Mouse (Mus musculus): Measurements from ENCODE around the gene Gm7075.
"Not testable (repeated sequence)": the region's sequence is repeated elsewhere in the genome, so short reads cannot be mapped to it uniquely, and the experiment has no call there.

Gene Gm7075

GRCm38 (mm10) chr10:63421739-63422735, at the start of gene Gm7075:
Gm7075 (minus strand) TSS chr10:63421789.
- DNase-seq (ENCODE audit: low read depth) = no peak

- DNase-seq (ENCODE audit: low read depth) = no peak
These were observed 39.3 kb upstream of the Gm7075 start for GRCm38 (mm10) chr10:63460935-63461334.

DNA sequence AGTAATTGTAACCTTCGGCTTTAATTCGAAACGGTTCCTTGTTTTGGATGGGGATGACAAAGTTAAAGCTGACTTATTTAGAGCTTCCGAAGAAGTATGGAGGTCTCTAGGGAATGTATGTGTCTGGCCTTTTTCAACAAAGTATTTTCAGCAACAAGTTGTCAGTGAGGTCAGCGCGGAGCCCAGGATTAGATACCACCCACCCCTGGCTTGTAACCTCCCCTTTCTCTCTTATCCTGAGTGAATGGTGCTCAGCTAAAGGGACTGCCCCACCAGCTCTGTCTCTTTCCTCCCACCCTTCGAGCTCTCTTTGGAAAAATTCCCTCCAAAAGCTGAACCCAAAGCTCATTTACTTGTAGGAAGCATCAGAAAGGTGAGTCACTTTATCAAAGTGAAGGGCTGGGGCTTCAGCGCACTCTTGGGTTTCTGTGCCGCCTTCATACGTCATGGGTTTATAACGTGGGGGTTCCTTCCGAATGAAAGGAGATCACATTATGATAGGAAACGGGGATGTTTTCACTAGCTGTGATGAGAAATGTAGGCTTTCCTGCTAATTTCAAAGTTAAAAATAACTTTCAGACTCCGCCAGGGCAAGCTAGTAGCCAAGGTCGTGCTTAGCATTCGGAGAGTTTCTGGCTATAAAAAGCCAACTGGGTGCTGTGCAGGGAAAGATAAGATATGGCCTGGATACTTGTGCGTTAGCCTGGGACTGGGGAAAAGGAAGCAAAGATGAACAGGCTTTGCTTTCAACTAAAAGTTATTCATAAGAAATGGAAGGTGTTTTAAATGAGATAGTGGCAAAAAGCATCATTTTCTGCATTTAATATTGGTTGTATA, 35.9 kb upstream of the Gm7075 start:
- DNase-seq (ENCODE audit: low read depth) = no peak

- DNase-seq (ENCODE audit: low read depth) = no peak
These were observed 33.7 kb upstream of the Gm7075 start for GRCm38 (mm10) chr10:63455110-63455878.

GRCm38 (mm10) chr10:63453926-63454325, 32.3 kb upstream of the Gm7075 start:
- DNase-seq (ENCODE audit: low read depth) = no peak

DNA sequence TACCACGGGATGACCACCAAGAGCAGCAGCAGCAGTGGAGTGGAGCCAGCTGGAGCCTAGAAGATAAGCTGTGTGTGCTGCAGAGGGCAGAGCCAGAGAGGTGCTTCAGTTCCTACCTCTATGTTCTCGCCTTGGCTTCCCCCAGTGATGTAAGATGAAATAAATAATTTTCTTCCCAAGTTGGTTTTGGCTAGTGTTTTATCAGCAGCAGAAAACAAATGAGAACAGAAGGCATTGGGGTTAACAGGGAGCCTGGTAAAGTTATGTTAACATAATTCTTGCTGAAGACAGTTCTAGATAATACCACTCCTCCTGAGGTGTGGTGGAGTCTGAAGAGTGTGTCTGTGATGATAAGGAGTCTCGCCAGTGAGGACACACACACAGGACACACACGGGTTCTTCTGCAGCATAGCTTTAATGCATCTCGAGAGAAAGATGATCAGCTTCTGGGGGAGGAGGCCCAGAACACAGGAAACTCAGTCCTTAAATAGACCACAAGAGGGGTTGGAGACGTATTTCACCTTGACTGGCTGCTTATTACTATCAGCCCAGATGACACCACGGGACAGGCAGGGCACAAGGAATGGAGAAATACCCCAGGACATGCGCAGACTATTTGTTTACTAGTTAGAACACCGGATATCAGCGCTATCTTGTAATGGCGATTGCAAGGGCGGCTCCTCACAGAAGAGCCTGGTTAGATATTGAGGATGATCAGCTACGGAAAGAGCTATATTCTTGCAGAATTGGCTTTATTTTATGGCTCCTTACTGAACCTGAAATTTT, 23.2 kb upstream of the Gm7075 start:
- not testable (repeated sequence) for DNase-seq (ENCODE audit: low read depth)

DNA sequence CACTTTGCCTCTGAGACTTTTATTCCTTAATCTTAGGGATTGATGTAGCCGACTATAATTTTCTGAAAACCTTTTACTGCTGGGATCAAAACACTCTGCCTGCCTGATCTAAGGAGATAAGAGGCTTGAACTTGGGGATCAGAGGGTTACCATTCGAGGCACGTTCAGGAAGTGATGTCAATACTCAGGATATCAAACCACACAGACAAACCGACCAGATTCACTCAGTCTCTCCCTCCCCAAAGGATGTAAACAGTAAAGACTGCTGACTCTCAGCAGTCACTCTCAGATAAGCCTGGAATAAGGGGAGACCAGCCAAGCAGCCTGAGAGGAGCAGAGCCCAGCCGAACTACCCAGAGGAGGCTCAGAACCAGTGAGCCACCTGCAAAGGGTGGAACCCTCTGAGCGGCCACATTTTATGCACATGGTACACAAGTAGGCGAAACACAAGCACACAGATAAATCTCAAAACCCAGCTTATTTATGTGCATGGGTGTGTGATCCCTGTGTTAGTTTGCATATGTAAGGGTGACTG, 18.2 kb upstream of the Gm7075 start:
- DNase-seq (ENCODE audit: low read depth) = no peak

DNA sequence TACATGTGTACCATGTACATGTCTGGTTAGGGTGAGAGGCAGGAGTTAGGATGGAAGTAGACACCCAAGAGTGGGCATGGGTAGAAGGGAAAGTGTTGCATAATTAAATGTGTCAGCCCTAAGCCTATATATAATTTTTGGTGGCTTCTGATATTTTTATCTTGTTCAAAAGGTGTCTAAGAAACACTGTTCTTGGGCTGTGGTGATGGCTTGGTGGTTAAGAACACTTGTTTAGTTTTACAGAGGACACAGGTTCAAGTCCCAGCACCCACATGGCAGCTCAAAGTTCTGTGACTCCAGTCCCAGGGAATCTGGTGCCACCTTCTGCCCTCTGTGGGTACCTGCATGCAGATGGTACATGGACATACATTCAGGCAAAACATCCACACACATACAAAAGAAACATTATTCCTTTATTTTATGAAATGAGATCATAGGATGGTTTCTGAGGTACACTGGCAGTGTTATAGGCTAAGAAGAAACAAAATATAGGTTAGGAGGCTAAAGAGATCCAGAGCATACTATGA, 17.2 kb upstream of the Gm7075 start:
- no peak for DNase-seq (ENCODE audit: low read depth)

- DNase-seq (ENCODE audit: low read depth) = no peak
These were observed 11.3 kb upstream of the Gm7075 start for GRCm38 (mm10) chr10:63432887-63433286.

GRCm38 (mm10) chr10:63432099-63432498, 10.5 kb upstream of the Gm7075 start:
- no peak for DNase-seq (ENCODE audit: low read depth)

GRCm38 (mm10) chr10:63431221-63431736, 9.7 kb upstream of the Gm7075 start:
- DNase-seq (ENCODE audit: low read depth) = no peak

DNA sequence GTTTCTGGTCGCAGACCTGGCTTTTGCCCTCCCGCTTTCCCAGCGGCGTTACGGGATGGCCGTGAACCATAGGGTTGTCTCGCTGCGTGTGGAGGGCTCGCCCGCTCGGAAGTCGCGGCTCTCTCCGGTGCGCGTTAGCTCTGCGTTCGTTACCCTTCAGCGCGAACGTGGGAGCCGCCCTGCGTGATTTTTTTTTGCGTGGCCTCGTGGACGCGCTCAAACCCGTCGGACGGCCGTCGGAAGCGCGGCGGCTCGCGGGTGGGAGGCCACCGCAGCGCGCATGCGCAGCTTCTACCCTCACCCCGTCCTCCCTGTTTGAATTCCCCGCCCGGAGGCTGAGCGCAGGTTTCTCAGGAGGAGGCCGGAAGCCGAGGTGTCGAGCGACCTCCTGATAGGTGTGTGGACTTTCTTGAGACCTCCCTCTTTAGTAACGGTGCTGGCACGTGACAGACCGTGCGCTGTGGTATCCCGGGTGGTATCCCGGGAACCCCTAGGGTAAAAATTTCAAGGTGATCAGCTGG, 8.3 kb upstream of the Gm7075 start, which contains the start of gene Ctnna3:
TSS of gene Ctnna3 (plus strand) at position 314 of the 521 bp plus-strand sequence.
- peak; percentile 70 for DNase-seq (ENCODE audit: low read depth)

GRCm38 (mm10) chr10:63429380-63429779, 7.8 kb upstream of the Gm7075 start:
- peak; percentile 94 for DNase-seq (ENCODE audit: low read depth)

DNA sequence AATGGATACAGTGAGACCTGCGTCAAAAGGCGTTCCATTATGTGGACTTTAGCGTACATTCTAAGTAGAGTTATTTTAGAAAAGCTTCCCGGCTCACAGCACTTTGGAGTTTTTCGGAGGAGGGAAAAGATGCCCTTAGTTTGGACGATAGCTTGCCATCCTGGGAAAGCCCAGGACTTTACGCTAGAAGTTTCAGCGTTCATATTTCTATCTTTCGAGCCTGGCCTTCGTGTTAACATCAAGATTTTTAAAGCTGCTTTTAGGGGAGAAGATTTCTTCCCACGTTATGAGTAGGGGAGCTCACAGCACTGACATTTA, 7.4 kb upstream of the Gm7075 start:
- DNase-seq (ENCODE audit: low read depth) = no peak

DNA sequence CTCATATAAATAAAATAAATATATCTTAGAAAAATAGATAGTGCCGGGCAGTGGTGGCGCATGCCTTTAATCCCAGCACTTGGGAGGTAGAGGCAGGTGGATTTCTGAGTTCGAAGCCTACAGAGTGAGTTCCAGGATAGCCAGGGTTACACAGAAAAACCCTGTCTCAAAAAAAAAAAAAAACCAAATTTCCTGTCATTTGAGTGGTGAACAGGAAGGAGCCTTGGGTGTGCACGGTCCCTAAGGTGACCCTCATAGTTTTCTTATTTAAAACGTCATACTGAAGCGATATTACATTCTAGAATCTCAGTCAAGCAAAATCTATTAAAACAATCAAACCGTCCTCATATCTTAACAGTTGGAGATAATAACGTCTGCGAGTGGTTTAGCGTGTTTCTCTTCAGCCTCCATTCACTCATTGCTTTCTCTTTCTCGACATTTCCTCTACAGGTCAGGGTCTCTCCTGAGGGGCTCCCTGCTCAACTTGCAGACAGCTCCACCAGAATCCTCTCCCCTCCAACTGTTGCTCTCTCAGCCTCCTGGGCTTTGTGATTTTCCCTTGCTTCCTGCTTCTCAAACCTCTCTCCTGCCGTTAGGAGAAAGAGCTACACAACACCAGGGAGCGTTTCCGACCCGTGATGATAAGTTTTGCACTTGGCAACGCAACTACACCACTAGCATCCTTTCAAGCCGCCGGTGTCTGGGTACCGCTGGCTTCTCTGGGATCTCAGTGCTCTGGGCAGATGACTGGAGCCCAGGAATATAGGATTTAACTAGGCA, 6.8 kb upstream of the Gm7075 start:
- no peak for DNase-seq (ENCODE audit: low read depth)

DNA sequence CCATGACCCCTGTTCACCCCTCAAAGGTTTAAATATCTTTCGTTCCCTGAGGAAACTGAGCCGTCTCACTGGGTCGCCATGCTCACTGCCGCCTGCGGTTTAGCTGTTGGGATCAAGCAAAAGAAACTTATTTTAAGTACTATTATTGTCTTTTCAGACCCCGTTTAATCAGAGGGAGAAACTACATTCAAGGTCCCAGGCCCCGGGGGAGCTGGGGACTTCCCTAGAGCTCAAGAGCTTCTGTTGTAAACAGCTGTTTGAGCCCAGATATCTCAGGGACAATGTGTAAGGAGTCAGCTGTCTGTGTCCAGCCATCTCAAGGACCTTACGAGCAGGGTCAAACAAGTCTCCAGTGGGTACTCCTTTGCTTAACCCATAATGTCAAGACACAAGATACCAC, 5.6 kb upstream of the Gm7075 start:
- no peak for DNase-seq (ENCODE audit: low read depth)

DNA sequence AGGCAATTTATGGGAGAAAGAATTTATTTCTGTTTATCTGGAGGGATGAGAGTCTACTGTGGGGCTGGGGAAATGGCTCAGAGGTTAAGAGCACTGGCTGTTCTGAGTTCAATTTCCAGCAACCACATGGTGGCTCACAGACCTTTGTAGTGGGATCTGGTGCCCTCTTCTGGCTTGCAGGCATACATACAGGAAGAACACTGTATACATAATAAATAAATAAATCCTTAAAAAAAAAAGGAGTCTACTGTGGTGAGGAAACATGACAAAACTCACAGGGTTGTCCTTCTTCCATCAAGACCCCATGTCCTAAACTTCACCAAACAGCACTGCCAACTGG, 2.9 kb upstream of the Gm7075 start:
- no peak for DNase-seq (ENCODE audit: low read depth)

DNA sequence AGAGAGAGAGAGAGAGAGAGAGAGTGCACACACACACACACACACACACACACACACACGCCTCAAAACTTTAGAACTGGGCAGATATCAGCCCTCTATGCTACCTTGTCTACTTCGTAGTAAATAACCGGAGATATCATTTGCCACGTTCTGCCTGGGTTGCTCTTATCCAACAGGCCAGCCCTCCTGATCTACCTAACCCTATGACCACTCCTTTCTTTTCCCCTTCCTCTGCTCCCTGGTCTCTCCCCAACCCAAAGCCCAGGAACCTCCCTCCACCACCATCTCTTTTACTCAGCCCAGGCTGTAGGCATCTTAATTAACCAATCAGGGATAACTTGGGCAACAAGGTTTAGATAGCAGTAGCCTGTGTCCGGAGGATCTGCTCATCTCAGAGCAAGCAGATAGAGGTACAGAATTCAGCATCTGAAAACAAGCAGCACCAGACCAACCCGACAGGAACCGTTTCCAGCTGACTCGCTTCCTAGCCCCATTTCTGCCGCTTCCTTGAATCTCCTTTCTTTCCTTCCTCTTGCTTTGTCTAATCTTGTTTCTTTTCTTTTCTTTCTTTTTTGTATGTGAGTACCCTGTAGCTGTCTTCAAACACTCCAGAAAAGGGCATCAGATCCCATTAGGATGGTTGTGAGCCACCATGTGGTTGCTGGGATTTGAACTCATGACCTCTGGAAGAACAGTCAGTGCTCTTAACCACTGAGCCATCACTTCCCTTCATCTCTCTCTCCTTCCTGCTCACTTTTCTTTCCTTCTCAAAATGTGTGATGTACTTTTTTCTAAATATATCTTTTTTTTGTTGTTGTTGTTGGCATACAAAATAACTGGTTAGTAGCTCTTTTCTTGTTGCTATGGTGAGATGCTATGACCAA, 2.2 kb upstream of the Gm7075 start:
- no peak for DNase-seq (ENCODE audit: low read depth)

GRCm38 (mm10) chr10:63422736-63422992, 1.1 kb upstream of the Gm7075 start:
- no peak for DNase-seq (ENCODE audit: low read depth)

Data from c-Kit-positive CD71-negative TER-119-negative erythroid progenitor cells, embryonic 14.5 days (primary cell).